Mouse (Mus musculus) ES-E14 (cell line): ENCODE measurements around the gene Fam71e1. TPM values are rescaled to one million over a fixed set of nuclear protein-coding genes. Genes with fewer than 3 reads are reported as not detected.

Experiments used
- DNase-seq: peaks from one replicate; pipeline ENCODE4 v3.0.0-alpha.2; 2013; ENCODE audit warnings: low read depth, low spot score
- H3K27ac ChIP-seq: 2 replicates; pipeline ENCODE4 v1.5.1; 2012; ENCODE audit warnings: low read depth, mild to moderate bottlenecking, low read length, moderate library complexity, mixed read lengths; ENCODE audit not compliant: poor library complexity, insufficient read depth, severe bottlenecking
- H3K36me3 ChIP-seq: 2 replicates; pipeline ENCODE4 v1.6.1; 2012; ENCODE audit warnings: mild to moderate bottlenecking, low read length, moderate library complexity, mixed read lengths; ENCODE audit not compliant: control insufficient read depth, poor library complexity, insufficient read depth, severe bottlenecking
- H3K4me1 ChIP-seq, 2 experiments: fragments of 150-350 bp in 1 of 2; sonication (generic) in 1 of 2; 2 replicates each; pipeline ENCODE4 v1.6.1; 2012; ENCODE audit warnings: low read length in 2 of 2, mild to moderate bottlenecking in 1 of 2, mixed read lengths in 1 of 2; ENCODE audit not compliant: control insufficient read depth in 2 of 2, insufficient read depth in 2 of 2, poor library complexity in 1 of 2
- H3K4me3 ChIP-seq, 2 experiments: fragments of 150-350 bp in 1 of 2; sonication (generic) in 1 of 2; 2 replicates each; pipeline ENCODE4 v1.5.1; 2012; ENCODE audit warnings: low read length in 2 of 2, low read depth in 1 of 2, mild to moderate bottlenecking in 1 of 2, mixed read lengths in 1 of 2; ENCODE audit not compliant: insufficient read depth in 1 of 2, poor library complexity in 1 of 2, severe bottlenecking in 1 of 2
- H3K9ac ChIP-seq: 2 replicates; pipeline ENCODE4 v1.6.1; 2012; ENCODE audit warnings: low read depth, mild to moderate bottlenecking, low read length, mixed read lengths; ENCODE audit not compliant: poor library complexity, insufficient read depth, severe bottlenecking
- H3K9me3 ChIP-seq: fragments of 150-350 bp; sonication (generic); 2 replicates; pipeline ENCODE4 v1.6.1; 2012; ENCODE audit warnings: low read depth, mild to moderate bottlenecking, low read length; ENCODE audit not compliant: control insufficient read depth, insufficient read depth
- CHD2 ChIP-seq: IDR thresholded peaks from 2 replicates; pipeline ENCODE4 v1.6.1; 2014; ENCODE audit warnings: mild to moderate bottlenecking, low read depth, low read length, inconsistent platforms
- HCFC1 ChIP-seq: IDR thresholded peaks from 2 replicates; pipeline ENCODE4 v1.6.1; 2012; ENCODE audit warnings: low read length, inconsistent platforms, borderline replicate concordance; ENCODE audit not compliant: insufficient read depth
- MAFK ChIP-seq: IDR thresholded peaks from 2 replicates; pipeline ENCODE4 v1.6.1; 2014; ENCODE audit warnings: mild to moderate bottlenecking, low read depth, low read length, inconsistent platforms; ENCODE audit not compliant: insufficient read depth
- ZC3H11A ChIP-seq: IDR thresholded peaks from 2 replicates; pipeline ENCODE4 v1.6.1; 2012; ENCODE audit warnings: low read depth, mild to moderate bottlenecking, inconsistent platforms, low read length, borderline replicate concordance
- ZNF384 ChIP-seq: IDR thresholded peaks from 2 replicates; pipeline ENCODE4 v1.6.1; 2012; ENCODE audit warnings: low read depth, low read length, inconsistent platforms
- in situ Hi-C, 2 experiments: fragments of 600-800 bp; cut with MboI; formaldehyde crosslinking; loops; one replicate each; pipeline ENCODE4 v1.15.1; 2025; ENCODE audit warnings: low sequenced_read_pairs in 2 of 2, inconsistent platforms in 1 of 2; ENCODE audit not compliant: unreplicated experiment in 2 of 2
- total RNA-seq: library from RNA; depleted of rRNA; stranded (reverse); fragments of 300-350 nt; gene quantifications from 2 replicates; pipeline ENCODE4 v1.2.3, GENCODE M21; 2012

The Fam71e1 gene
- total RNA-seq, 1 experiment: 3.4 TPM

DNA sequence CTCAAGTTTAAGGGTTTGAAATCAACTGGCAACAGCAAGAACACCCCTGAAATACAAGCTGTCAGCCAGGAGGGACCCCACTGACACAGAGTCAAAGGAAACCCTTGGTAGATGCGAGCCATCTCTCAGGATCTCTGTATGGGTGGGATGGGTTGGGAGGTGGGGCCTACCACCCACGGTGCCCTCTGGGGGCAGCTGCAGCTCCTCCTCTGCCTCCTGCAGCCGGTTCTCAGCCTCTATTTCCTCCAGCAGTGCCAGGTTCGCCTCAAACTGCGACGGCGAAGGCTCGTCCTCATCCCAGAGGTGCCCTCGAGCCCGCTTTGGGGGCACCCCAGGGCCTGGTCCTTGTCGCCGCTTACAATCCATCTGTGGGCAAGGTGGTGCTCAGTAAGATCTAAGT is 46.7 kb downstream of the Fam71e1 start:
- in situ Hi-C loops: no loop called here

GRCm38 (mm10) chr7:44546274-44546673 is 49.9 kb downstream of the Fam71e1 start:
- TF ChIP-seq ZC3H11A (no peak), MAFK (no peak), CHD2 (no peak), ZNF384 (no peak), HCFC1 (no peak)
- Histone ChIP-seq H3K4me3 (no peak overlapping the region), H3K27ac (no peak overlapping the region), H3K9ac (no peak overlapping the region), H3K9me3 (no peaks in the 10 kb centered on the region), H3K4me1 (peaks cover 2 to 17% of the 10 kb centered on the region in 2 experiments; a peak in 2 of 4 replicates), H3K36me3 (peaks cover 34% of the 10 kb centered on the region)
- DNase-seq: no peak
- in situ Hi-C loops: no loop called here

More for the DNA sequence above, 46.7 kb downstream of the Fam71e1 start:
- TF ChIP-seq MAFK (no peak), ZNF384 (no peak), HCFC1 (no peak), ZC3H11A (no peak), CHD2 (no peak)
- H3K9me3 ChIP-seq: no peaks in the 10 kb centered on the region
- no peak for DNase-seq
- no peak overlapping the region for H3K4me3 ChIP-seq
- H3K36me3 ChIP-seq: peaks cover 49% of the 10 kb centered on the region
- H3K4me1 ChIP-seq: peaks cover 2 to 25% of the 10 kb centered on the region in 2 experiments; a peak in 2 of 4 replicates
- no peak overlapping the region for H3K27ac ChIP-seq
- no peak overlapping the region for H3K9ac ChIP-seq

DNA sequence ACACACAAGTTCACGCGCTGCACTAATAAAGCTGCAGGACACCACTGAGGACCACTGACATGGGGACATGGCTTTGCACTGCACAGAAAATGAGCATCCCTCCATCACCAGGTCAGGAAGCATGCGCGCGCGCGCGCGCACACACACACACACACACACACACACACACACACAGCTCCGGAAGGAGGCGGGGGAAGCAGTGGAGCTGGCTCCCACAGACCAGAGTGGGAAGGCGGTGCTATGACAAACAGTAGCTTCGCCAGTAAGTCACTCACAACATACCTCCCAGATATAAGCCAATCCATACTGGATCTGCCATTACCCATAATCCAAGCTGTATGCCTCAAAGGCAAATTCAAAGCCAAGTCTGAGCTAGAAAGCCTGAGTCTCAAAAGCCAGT is 50.7 kb downstream of the Fam71e1 start:
- TF ChIP-seq ZC3H11A (no peak), HCFC1 (no peak), ZNF384 (no peak), MAFK (no peak), CHD2 (no peak)
- Histone ChIP-seq H3K9ac (no peak overlapping the region), H3K4me1 (peaks cover 2 to 17% of the 10 kb centered on the region in 2 experiments; a peak in 2 of 4 replicates), H3K4me3 (no peak overlapping the region), H3K9me3 (no peaks in the 10 kb centered on the region), H3K27ac (no peak overlapping the region), H3K36me3 (peaks cover 32% of the 10 kb centered on the region)
- DNase-seq: no peak
- in situ Hi-C loops: no loop called here

GRCm38 (mm10) chr7:44547725-44548124 is 51.3 kb downstream of the Fam71e1 start:
- no peak for DNase-seq
- H3K36me3 ChIP-seq: peaks cover 27% of the 10 kb centered on the region; the same call in 1 of the 2 replicates
- in situ Hi-C loops: no loop called here
- peak overlapping the region; percentile 83 to 89 for H3K4me3 ChIP-seq
- H3K4me1 ChIP-seq: peaks cover 2 to 19% of the 10 kb centered on the region in 2 experiments; a peak in 1 of 4 replicates
- H3K9ac ChIP-seq: peak overlapping the region; percentile 92
- TF ChIP-seq MAFK (no peak), ZC3H11A (no peak), CHD2 (no peak), ZNF384 (no peak), HCFC1 (no peak)
- H3K9me3 ChIP-seq: no peaks in the 10 kb centered on the region
- no peak overlapping the region for H3K27ac ChIP-seq
